Mouse (Mus musculus) forebrain, embryonic 16.5 days (tissue): ENCODE data around the gene Arl6ip4. TPM values are rescaled to one million over a fixed set of nuclear protein-coding genes. Genes with fewer than 3 reads are reported as not detected.

Source experiments
- ATAC-seq: fragments of 200-750 bp; cut with Nextera tagmentation; 2 replicates; pipeline ENCODE4 v1.8.0; 2017; ENCODE audit warnings: mild to moderate bottlenecking, moderate library complexity
- H3K27ac ChIP-seq: fragments of 300-500 bp; sonication (generic); 2 replicates; pipeline ENCODE4 v1.5.1; 2014; ENCODE audit warnings: low read length, control low read depth
- H3K27me3 ChIP-seq: fragments of 300-500 bp; sonication (generic); replicated peaks from 2 replicates; pipeline ENCODE4 v1.6.1; 2014; ENCODE audit warnings: low read length; ENCODE audit not compliant: control insufficient read depth, insufficient read depth
- H3K36me3 ChIP-seq: fragments of 300-500 bp; sonication (generic); 2 replicates; pipeline ENCODE4 v1.6.1; 2014; ENCODE audit not compliant: control insufficient read depth, insufficient read depth
- H3K4me1 ChIP-seq: fragments of 300-500 bp; sonication (generic); replicated peaks from 2 replicates; pipeline ENCODE4 v1.6.1; 2014; ENCODE audit warnings: low read length; ENCODE audit not compliant: control insufficient read depth, insufficient read depth
- H3K4me2 ChIP-seq: fragments of 300-500 bp; sonication (generic); 2 replicates; pipeline ENCODE4 v1.6.1; 2014; ENCODE audit warnings: mild to moderate bottlenecking, low read length, control low read depth
- H3K4me3 ChIP-seq: fragments of 300-500 bp; sonication (generic); replicated peaks from 2 replicates; pipeline ENCODE4 v1.5.1; 2014; ENCODE audit warnings: mild to moderate bottlenecking, low read length, control low read depth
- H3K9ac ChIP-seq: fragments of 300-500 bp; sonication (generic); replicated peaks from 2 replicates; pipeline ENCODE4 v1.6.1; 2014; ENCODE audit warnings: low read depth, low read length, control low read depth
- H3K9me3 ChIP-seq: fragments of 300-500 bp; sonication (generic); 2 replicates; pipeline ENCODE4 v1.6.1; 2016; ENCODE audit warnings: low read length; ENCODE audit not compliant: control insufficient read depth
- WGBS: fragments of 180-500 bp; shearing (Covaris S2); extraction: QIAGEN DNeasy Blood & Tissue Kit; methylation state at CpG from one replicate; pipeline ENCODE4 v1.1.7; 2014; 5-methylcytosine and 5-hydroxymethylcytosine counted together
- polyA plus RNA-seq: library from polyadenylated mRNA; unstranded; fragments of >200 nt; fragmentation: Nextera tagmentation; extraction: Ambion mirVana; gene quantifications from 2 replicates; pipeline ENCODE4 v1.2.1, GENCODE M21; 2015

Arl6ip4 gene
- polyA plus RNA-seq, 1 experiment from 2014 or later = 71.0 TPM

DNA sequence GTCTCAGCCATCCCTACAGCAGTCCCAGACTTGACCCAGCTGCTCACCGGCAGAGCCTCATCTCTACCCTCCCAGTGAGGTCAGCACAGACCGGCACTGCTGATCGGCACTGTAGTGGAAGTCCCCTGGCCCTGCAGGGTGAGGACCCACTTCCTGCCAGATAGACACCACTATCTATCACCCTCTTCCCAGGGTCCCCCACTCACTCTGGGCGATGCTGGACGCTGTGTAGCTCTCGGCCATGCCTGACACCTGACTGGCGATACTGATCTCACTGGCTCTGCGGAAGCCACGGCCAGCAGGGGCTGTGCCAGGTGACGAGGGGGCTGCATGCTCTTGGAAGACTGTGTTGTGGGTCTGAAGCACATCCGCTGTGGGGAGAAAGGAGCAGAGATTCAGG, 9.2 kb downstream of the Arl6ip4 start:
- Histone ChIP-seq H3K27me3 (no peaks in the 10 kb centered on the region), H3K36me3 (peaks cover 13% of the 10 kb centered on the region), H3K9ac (no peak overlapping the region), H3K9me3 (no peaks in the 10 kb centered on the region), H3K4me3 (no peak overlapping the region), H3K27ac (no peak overlapping the region), H3K4me2 (no peak overlapping the region), H3K4me1 (no peaks in the 10 kb centered on the region)
- ATAC-seq = no peak
- 90% methylated on average over 11 of the region's 11 CpGs for WGBS

DNA sequence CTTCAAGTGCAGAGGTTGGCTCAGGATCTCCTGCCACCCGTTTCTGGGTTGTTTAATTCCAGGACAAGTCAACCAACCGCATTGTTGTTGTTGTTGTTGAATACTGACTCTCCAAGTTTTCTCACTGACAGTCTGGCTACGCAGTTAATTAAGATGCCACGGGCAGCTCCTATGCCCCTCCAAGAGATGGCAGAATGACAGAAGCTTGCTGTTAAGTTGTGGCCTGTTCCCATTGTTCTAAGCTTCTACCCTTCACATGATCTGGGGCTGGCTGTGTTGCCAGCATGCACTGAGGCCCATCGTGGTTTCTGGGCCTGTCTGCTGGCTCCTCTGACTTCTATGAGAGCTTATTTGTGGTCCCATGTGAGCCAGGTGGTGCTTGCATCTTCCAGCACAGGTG, 18.4 kb downstream of the Arl6ip4 start:
- no peak for ATAC-seq
- H3K9ac ChIP-seq = no peak overlapping the region
- 79% methylated on average over 5 of the region's 5 CpGs for WGBS
- H3K36me3 ChIP-seq = peaks cover 7% of the 10 kb centered on the region
- no peak overlapping the region for H3K4me3 ChIP-seq
- no peaks in the 10 kb centered on the region for H3K27me3 ChIP-seq
- H3K27ac ChIP-seq = no peak overlapping the region
- H3K4me1 ChIP-seq = no peaks in the 10 kb centered on the region
- no peak overlapping the region for H3K4me2 ChIP-seq
- H3K9me3 ChIP-seq = no peaks in the 10 kb centered on the region

DNA sequence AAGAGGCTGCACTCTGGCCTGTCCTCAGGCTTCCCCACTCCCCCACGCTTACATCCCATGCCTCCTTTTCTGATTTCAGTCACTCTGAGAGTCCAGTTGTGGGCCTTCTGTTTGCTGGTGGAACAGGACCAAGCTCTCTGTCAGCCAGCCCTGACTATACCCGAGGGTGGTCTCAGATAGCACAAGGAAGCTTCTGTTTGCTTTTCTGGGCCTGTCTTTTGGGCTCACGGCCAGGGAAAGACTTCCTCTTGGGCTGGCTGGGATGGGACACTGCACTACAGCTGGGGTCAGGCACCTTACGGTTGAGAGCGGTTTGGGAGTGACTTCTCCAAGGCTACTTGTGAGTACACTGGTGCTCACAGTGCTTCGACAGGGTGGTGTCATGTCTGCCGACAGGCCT, 22.2 kb downstream of the Arl6ip4 start:
- Histone ChIP-seq H3K36me3 (peaks cover 16% of the 10 kb centered on the region), H3K27me3 (no peaks in the 10 kb centered on the region), H3K4me2 (no peak overlapping the region), H3K9ac (no peak overlapping the region), H3K4me3 (no peak overlapping the region), H3K9me3 (0 out of 2 replicates have a peak, but pooled peaks cover 3% of the 10 kb centered on the region), H3K4me1 (no peaks in the 10 kb centered on the region), H3K27ac (no peak overlapping the region)
- ATAC-seq = no peak
- WGBS = 81% methylated on average over 7 of the region's 7 CpGs

DNA sequence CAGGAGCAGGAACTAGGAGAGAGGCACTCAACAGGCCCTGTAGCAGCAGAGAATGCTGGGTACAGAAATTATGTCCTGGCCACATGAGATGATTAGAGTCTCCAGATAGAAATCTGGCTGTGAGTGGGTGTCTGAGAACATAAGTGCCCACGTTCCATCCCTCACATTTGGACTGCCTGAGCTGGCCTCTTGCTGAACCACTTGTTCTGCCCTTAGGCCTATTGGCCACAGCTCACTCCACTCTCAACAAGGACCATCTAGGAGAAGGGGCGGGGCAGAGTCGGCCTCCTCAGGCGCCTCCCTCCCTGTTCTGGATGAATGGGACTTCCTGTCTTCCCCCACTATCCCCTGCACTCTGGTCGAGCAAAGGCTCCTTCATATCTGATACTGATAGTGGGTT, 33.1 kb downstream of the Arl6ip4 start:
- Histone ChIP-seq H3K4me1 (no peaks in the 10 kb centered on the region), H3K9ac (no peak overlapping the region), H3K36me3 (peaks cover 4% of the 10 kb centered on the region; the same call in 1 of the 2 replicates), H3K4me2 (no peak overlapping the region), H3K27me3 (no peaks in the 10 kb centered on the region), H3K4me3 (no peak overlapping the region), H3K27ac (no peak overlapping the region), H3K9me3 (no peaks in the 10 kb centered on the region)
- 61% methylated on average over 5 of the region's 5 CpGs for WGBS
- no peak for ATAC-seq

DNA sequence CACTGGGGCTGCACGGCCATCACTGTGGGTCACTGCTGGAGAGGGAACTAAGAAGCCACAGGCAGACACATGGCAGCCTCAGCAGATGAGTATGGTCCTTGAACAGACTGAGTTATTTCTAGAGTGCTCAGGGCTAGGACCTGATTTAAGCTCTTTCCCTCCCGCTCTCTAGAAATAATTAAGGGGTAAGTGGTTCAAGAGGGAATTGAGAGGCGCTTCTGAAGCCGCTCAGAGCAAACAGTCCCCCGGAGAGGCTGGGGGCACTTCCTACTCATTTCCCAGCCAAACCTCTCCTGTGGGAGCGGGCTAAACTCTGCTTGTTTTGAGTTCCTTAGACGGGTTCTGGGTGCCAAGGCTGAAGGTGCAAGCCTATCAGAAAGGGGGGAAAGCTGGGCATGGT, 35.0 kb downstream of the Arl6ip4 start:
- WGBS = 80% methylated on average over 7 of the region's 7 CpGs
- no peaks in the 10 kb centered on the region for H3K9me3 ChIP-seq
- no peak overlapping the region for H3K27ac ChIP-seq
- ATAC-seq = no peak
- H3K4me2 ChIP-seq = no peak overlapping the region
- H3K36me3 ChIP-seq = peaks cover 4% of the 10 kb centered on the region; the same call in 1 of the 2 replicates
- H3K27me3 ChIP-seq = no peaks in the 10 kb centered on the region
- H3K9ac ChIP-seq = no peak overlapping the region
- no peaks in the 10 kb centered on the region for H3K4me1 ChIP-seq
- H3K4me3 ChIP-seq = no peak overlapping the region

DNA sequence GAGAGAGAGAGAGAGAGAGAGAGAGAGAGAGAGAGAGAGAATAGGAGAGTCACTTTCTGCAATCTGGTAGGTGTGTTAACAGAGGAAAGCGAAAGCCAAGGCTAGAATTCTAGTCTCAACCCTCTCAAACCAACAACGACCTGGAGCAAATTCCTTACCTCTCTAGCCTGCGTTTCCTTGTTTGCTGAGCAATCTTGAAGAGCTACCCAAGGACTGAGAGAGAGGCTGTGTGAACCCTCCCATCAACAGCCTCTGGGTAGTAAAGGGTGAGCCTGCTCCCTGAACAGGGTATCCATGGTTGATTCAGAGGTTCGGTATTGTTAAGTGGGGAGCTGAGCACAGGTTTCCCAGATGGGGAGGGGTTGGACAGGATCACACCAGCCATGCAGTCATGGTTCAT, 36.8 kb downstream of the Arl6ip4 start:
- no peak overlapping the region for H3K4me2 ChIP-seq
- no peak for ATAC-seq
- no peaks in the 10 kb centered on the region for H3K4me1 ChIP-seq
- H3K4me3 ChIP-seq = no peak overlapping the region
- 94% methylated on average over 4 of the region's 4 CpGs for WGBS
- no peak overlapping the region for H3K27ac ChIP-seq
- H3K9me3 ChIP-seq = no peaks in the 10 kb centered on the region
- H3K36me3 ChIP-seq = peaks cover 4% of the 10 kb centered on the region; the same call in 1 of the 2 replicates
- H3K9ac ChIP-seq = no peak overlapping the region
- H3K27me3 ChIP-seq = no peaks in the 10 kb centered on the region

DNA sequence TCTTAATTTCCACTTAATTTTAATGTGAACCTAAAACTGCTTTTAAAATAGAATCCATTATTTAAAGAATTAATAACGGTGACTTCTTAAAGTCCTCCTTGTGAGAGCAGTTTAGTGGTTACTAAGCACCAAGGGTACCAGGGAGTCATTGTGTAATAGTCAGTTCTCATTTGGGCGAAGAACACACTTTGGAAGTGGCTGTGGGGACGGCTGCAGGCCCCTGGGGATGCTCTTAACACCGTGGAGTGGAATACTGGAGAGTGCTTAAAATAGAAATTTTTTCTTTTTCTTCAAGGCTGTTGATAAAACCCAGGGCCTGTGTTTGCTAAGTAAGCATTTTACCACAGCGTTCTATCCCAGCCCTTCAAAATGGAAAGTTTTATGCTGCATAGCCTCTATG, 40.1 kb downstream of the Arl6ip4 start:
- Histone ChIP-seq H3K4me3 (no peak overlapping the region), H3K27ac (no peak overlapping the region), H3K36me3 (peaks cover 4% of the 10 kb centered on the region; the same call in 1 of the 2 replicates), H3K9ac (no peak overlapping the region), H3K4me1 (no peaks in the 10 kb centered on the region), H3K9me3 (no peaks in the 10 kb centered on the region), H3K27me3 (no peaks in the 10 kb centered on the region), H3K4me2 (no peak overlapping the region)
- WGBS = 78% methylated on average over 5 of the region's 5 CpGs
- no peak for ATAC-seq

GRCm38 (mm10) chr5:124158305-124158704, 42.4 kb downstream of the Arl6ip4 start:
- no peaks in the 10 kb centered on the region for H3K27me3 ChIP-seq
- no peaks in the 10 kb centered on the region for H3K36me3 ChIP-seq
- H3K27ac ChIP-seq = no peak overlapping the region
- WGBS = 89% methylated on average over 4 of the region's 4 CpGs
- no peak overlapping the region for H3K4me3 ChIP-seq
- H3K4me1 ChIP-seq = peaks cover 12% of the 10 kb centered on the region
- H3K9me3 ChIP-seq = no peaks in the 10 kb centered on the region
- no peak overlapping the region for H3K9ac ChIP-seq
- no peak for ATAC-seq
- no peak overlapping the region for H3K4me2 ChIP-seq

GRCm38 (mm10) chr5:124159453-124159852, 43.6 kb downstream of the Arl6ip4 start:
- WGBS = 37% methylated on average over 7 of the region's 7 CpGs
- no peak for ATAC-seq

DNA sequence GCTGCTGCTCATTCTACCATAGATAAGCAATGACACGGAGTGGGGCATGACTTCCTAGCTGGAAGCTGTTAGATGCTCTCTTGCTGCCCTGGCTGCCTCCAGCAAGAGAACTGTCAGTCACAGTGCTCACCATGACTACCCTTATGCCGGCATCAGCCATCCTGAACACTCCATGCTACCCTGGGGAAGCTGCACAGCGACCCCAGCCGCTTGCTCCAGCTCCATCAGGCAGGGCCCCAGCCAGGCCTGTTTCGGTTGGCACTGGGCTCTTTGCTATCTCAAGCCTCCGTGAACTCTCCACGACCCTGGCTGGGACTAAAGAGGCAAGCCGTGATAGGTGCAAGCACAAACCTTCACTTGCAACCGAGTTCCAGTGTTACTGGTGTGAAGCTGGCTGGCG, 45.9 kb downstream of the Arl6ip4 start:
- Histone ChIP-seq H3K4me3 (no peak overlapping the region), H3K27ac (no peak overlapping the region), H3K9me3 (no peaks in the 10 kb centered on the region), H3K36me3 (no peaks in the 10 kb centered on the region), H3K4me1 (peaks cover 39% of the 10 kb centered on the region), H3K27me3 (no peaks in the 10 kb centered on the region), H3K9ac (no peak overlapping the region), H3K4me2 (no peak overlapping the region)
- 50% methylated on average over 10 of the region's 10 CpGs for WGBS
- peak; percentile 18; the same call in 1 of the 2 replicates for ATAC-seq

More at GRCm38 (mm10) chr5:124159453-124159852, 43.6 kb downstream of the Arl6ip4 start:
- H3K27me3 ChIP-seq = no peaks in the 10 kb centered on the region
- H3K9ac ChIP-seq = no peak overlapping the region
- no peak overlapping the region for H3K27ac ChIP-seq
- H3K4me2 ChIP-seq = no peak overlapping the region
- no peak overlapping the region for H3K4me3 ChIP-seq
- H3K36me3 ChIP-seq = no peaks in the 10 kb centered on the region
- no peaks in the 10 kb centered on the region for H3K9me3 ChIP-seq
- peaks cover 15% of the 10 kb centered on the region for H3K4me1 ChIP-seq
